Comparison of ENCODE assay signal across 8 mouse cellular contexts in genomic region chr7:24377091-24377865, GRCm38 (mm10). TPM values are rescaled to one million over a fixed set of nuclear protein-coding genes. Genes with fewer than 3 reads are reported as not detected.
DNase-seq lines count a peak whose midpoint lies in the region; ATAC-seq and TF ChIP-seq lines count a peak whose summit lies in the region.
"Had no signal": no experiment of that assay in that cellular context is flagged by ENCODE, and none has a peak within 500 bp of the region (broad histone marks: within the 10 kb centered on the region; RNA-seq: fewer than 3 reads in every experiment).

No protein-coding gene starts in this region.

- peak overlapping the region; percentile 70 for H3K4me3 ChIP-seq in G1E (ENCODE audit: low read depth, low read length)
- peak overlapping the region; percentile 24 for H3K4me3 ChIP-seq in embryonic facial prominence, embryonic 14.5 days (ENCODE audit: low read depth, low read length)
- peak overlapping the region; percentile 28 to 66 for H3K4me3 ChIP-seq in liver, embryonic 14.5 days (ENCODE audit: insufficient read depth in 1 of 2, low read depth in 2 of 2, low read length in 2 of 2)
- H3K4me3 ChIP-seq in neural tube, embryonic 12.5 days, result peak overlapping the region; percentile 26

- H3K4me2 ChIP-seq in embryonic facial prominence, embryonic 14.5 days (ENCODE audit: low read depth, low read length), result peak overlapping the region; percentile 63
- H3K4me2 ChIP-seq in liver, embryonic 14.5 days (ENCODE audit: low read depth), result peak overlapping the region; percentile 100
- peak overlapping the region; percentile 57 for H3K4me2 ChIP-seq in neural tube, embryonic 12.5 days (replicated peaks)

- ATAC-seq in G1E (ENCODE audit: extremely low read depth, insufficient number of reproducible peaks, low FRiP score, poor library complexity, severe bottlenecking), result peak; percentile 92
- peak; percentile 64; the same call in 1 of the 2 replicates for ATAC-seq in embryonic facial prominence, embryonic 14.5 days (ENCODE audit: low read depth)
- peak; percentile 96 for ATAC-seq in liver, embryonic 14.5 days (ENCODE audit: insufficient read depth)
- peak; percentile 41 for ATAC-seq in neural tube, embryonic 12.5 days (ENCODE audit: low FRiP score, low read depth)

- TF ChIP-seq CTCF in G1E (IDR thresholded peaks at IDR 0.05; ENCODE audit: low read depth, low read length), result no peak
- TF ChIP-seq CTCF in liver, embryonic 14.5 days (IDR thresholded peaks at IDR 0.05; ENCODE audit: low read depth), result peak; percentile 91

- no peaks in the 10 kb centered on the region for H3K9me3 ChIP-seq in G1E (replicated peaks)
- H3K9me3 ChIP-seq in embryonic facial prominence, embryonic 14.5 days (ENCODE audit: control insufficient read depth, low read length), result no peaks in the 10 kb centered on the region
- no peaks in the 10 kb centered on the region for H3K9me3 ChIP-seq in liver, embryonic 14.5 days (ENCODE audit: control insufficient read depth, low read length)
- H3K9me3 ChIP-seq in neural tube, embryonic 12.5 days, result no peaks in the 10 kb centered on the region

- peak; percentile 99 for TF ChIP-seq EP300 in liver, embryonic 14.5 days (IDR thresholded peaks at IDR 0.05; ENCODE audit: low read depth)

- peak overlapping the region; percentile 20; the same call in 1 of the 2 replicates for H3K9ac ChIP-seq in embryonic facial prominence, embryonic 14.5 days (ENCODE audit: low read depth, low read length)
- H3K9ac ChIP-seq in liver, embryonic 14.5 days (replicated peaks), result peak overlapping the region; percentile 95
- H3K9ac ChIP-seq in neural tube, embryonic 12.5 days, result peak overlapping the region; percentile 44; the same call in 1 of the 2 replicates

- intact Hi-C loops in heart, postnatal 14 days (cut with DNase I), result no loop called here

- peak; percentile 86 for DNase-seq in G1E (ENCODE audit: low spot score)
- peak; percentile 74 for DNase-seq in adrenal gland, postnatal 14 days
- DNase-seq in embryonic facial prominence, embryonic 14.5 days (ENCODE audit: low spot score), result peak; percentile 56
- DNase-seq in heart, postnatal 14 days, result peak; percentile 39 to 49
- peak; percentile 96 to 97 (median 96) for DNase-seq in liver, embryonic 14.5 days (ENCODE audit: low read depth in 3 of 3, low spot score in 3 of 3)
- DNase-seq in frontal cortex, adult 2 months (ENCODE audit: extremely low spot score in 1 of 2, low spot score in 1 of 2), result no peak

- H3K4me1 ChIP-seq in G1E (ENCODE audit: insufficient read depth, low read depth, low read length), result peaks cover 84% of the 10 kb centered on the region
- peaks cover 16% of the 10 kb centered on the region for H3K4me1 ChIP-seq in embryonic facial prominence, embryonic 14.5 days (ENCODE audit: control insufficient read depth, insufficient read depth, low read length)
- H3K4me1 ChIP-seq in liver, embryonic 14.5 days (replicated peaks; ENCODE audit: control insufficient read depth in 2 of 2, insufficient read depth in 2 of 2, low read length in 1 of 2), result peaks cover 60 to 77% of the 10 kb centered on the region in 2 experiments
- H3K4me1 ChIP-seq in neural tube, embryonic 12.5 days, result peaks cover 26% of the 10 kb centered on the region

- WGBS in embryonic facial prominence, embryonic 14.5 days, result 8% methylated on average over 19 of the region's 49 CpGs
- WGBS in liver, embryonic 14.5 days (ENCODE audit: insufficient replicate concordance), result 9% methylated on average over 49 of the region's 49 CpGs
- 7% methylated on average over 49 of the region's 49 CpGs for WGBS in neural tube, embryonic 12.5 days

- peak overlapping the region; percentile 33; the same call in 1 of the 2 replicates for H3K27ac ChIP-seq in embryonic facial prominence, embryonic 14.5 days (replicated peaks; ENCODE audit: low read depth, low read length)
- H3K27ac ChIP-seq in liver, embryonic 14.5 days, result peak overlapping the region; percentile 100
- no peak overlapping the region for H3K27ac ChIP-seq in neural tube, embryonic 12.5 days

- peaks cover 92% of the 10 kb centered on the region for H3K36me3 ChIP-seq in G1E (replicated peaks)
- H3K36me3 ChIP-seq in embryonic facial prominence, embryonic 14.5 days (ENCODE audit: control insufficient read depth, insufficient read depth, low read length), result no peaks in the 10 kb centered on the region
- peaks cover 91% of the 10 kb centered on the region for H3K36me3 ChIP-seq in liver, embryonic 14.5 days (replicated peaks; ENCODE audit: control insufficient read depth, insufficient read depth, low read depth)
- H3K36me3 ChIP-seq in neural tube, embryonic 12.5 days, result no peaks in the 10 kb centered on the region

- H3K27me3 ChIP-seq in G1E (ENCODE audit: insufficient read depth, low read length), result no peaks in the 10 kb centered on the region
- H3K27me3 ChIP-seq in embryonic facial prominence, embryonic 14.5 days (replicated peaks; ENCODE audit: control insufficient read depth, insufficient read depth, low read length), result peaks cover 7% of the 10 kb centered on the region; the same call in 1 of the 2 replicates
- no peaks in the 10 kb centered on the region for H3K27me3 ChIP-seq in liver, embryonic 14.5 days (ENCODE audit: control insufficient read depth, insufficient read depth, low read length)
- no peaks in the 10 kb centered on the region for H3K27me3 ChIP-seq in neural tube, embryonic 12.5 days (replicated peaks)

RNA-seq across cellular contexts. Expression of gene Kcnn4, which starts 7.2 kb away (rescaled TPM):
- total RNA-seq in G1E (2014; fragmentation: Nextera tagmentation) (14.0 and 40.3 TPM in 2 replicates), G1E (2017) (20.4 and 22.9 TPM in 2 replicates)
- polyA plus RNA-seq in G1E (2012), result 66.2 and 70.4 TPM in 2 replicates
- total RNA-seq in adrenal gland, postnatal 14 days (2021), result 4.9 and 7.3 TPM in 2 replicates
- 4.1 and 5.8 TPM in 2 replicates for polyA plus RNA-seq in embryonic facial prominence, embryonic 14.5 days (2014; fragmentation: Nextera tagmentation; extraction: Ambion mirVana)
- 1 to 10 TPM; 1.0 to 3.3 TPM for total RNA-seq in heart, postnatal 14 days (2021)
- polyA plus RNA-seq in liver, embryonic 14.5 days (2012; rRNA removed), result 112 and 113 TPM in 2 replicates
- polyA plus RNA-seq in liver, embryonic 14.5 days (2014; fragmentation: Nextera tagmentation; extraction: Ambion mirVana), result 90.2 and 112 TPM in 2 replicates
- 1.7 and 2.3 TPM in 2 replicates for polyA plus RNA-seq in neural tube, embryonic 12.5 days (2016; fragmentation: Nextera tagmentation; extraction: Ambion mirVana)
- 2.4 and 3.0 TPM in 2 replicates for polyA plus RNA-seq in frontal cortex, adult 2 months (2012; rRNA removed)

RNA-seq across cellular contexts. Expression of gene Smg9, which starts 22.1 kb away (rescaled TPM):
- total RNA-seq in G1E (2014; fragmentation: Nextera tagmentation) (21.7 and 77.3 TPM in 2 replicates), G1E (2017) (16.1 and 19.1 TPM in 2 replicates)
- polyA plus RNA-seq in G1E (2012), result 61.5 and 67.4 TPM in 2 replicates
- total RNA-seq in adrenal gland, postnatal 14 days (2021), result 17.3 and 26.7 TPM in 2 replicates
- 17.6 and 19.9 TPM in 2 replicates for polyA plus RNA-seq in embryonic facial prominence, embryonic 14.5 days (2014; fragmentation: Nextera tagmentation; extraction: Ambion mirVana)
- 10 to 100 TPM in 1 of 2 experiments, 1 to 10 TPM in 1; 9.4 to 10.2 TPM for total RNA-seq in heart, postnatal 14 days (2021)
- polyA plus RNA-seq in liver, embryonic 14.5 days (2012; rRNA removed), result 20.6 and 22.2 TPM in 2 replicates
- polyA plus RNA-seq in liver, embryonic 14.5 days (2014; fragmentation: Nextera tagmentation; extraction: Ambion mirVana), result 11.2 and 11.8 TPM in 2 replicates
- polyA plus RNA-seq in neural tube, embryonic 12.5 days (2016; fragmentation: Nextera tagmentation; extraction: Ambion mirVana), result 29.7 and 30.6 TPM in 2 replicates
- polyA plus RNA-seq in frontal cortex, adult 2 months (2012; rRNA removed), result 78.1 and 90.1 TPM in 2 replicates

RNA-seq across cellular contexts. Expression of gene Lypd5, which starts 28.3 kb away (rescaled TPM):
- total RNA-seq in G1E (2014; fragmentation: Nextera tagmentation) (not detected in 2 replicates), G1E (2017) (not detected in 2 replicates)
- not detected in 2 replicates for polyA plus RNA-seq in G1E (2012)
- total RNA-seq in adrenal gland, postnatal 14 days (2021), result not detected in 2 replicates
- 2.4 and 4.9 TPM in 2 replicates for polyA plus RNA-seq in embryonic facial prominence, embryonic 14.5 days (2014; fragmentation: Nextera tagmentation; extraction: Ambion mirVana)
- not detected for total RNA-seq in heart, postnatal 14 days (2021)
- polyA plus RNA-seq in liver, embryonic 14.5 days (2012; rRNA removed), result not detected in 2 replicates
- polyA plus RNA-seq in liver, embryonic 14.5 days (2014; fragmentation: Nextera tagmentation; extraction: Ambion mirVana), result not detected in 2 replicates
- polyA plus RNA-seq in neural tube, embryonic 12.5 days (2016; fragmentation: Nextera tagmentation; extraction: Ambion mirVana), result not detected in 2 replicates
- 0.04 TPM in 1 of 2 replicates, not detected in the other for polyA plus RNA-seq in frontal cortex, adult 2 months (2012; rRNA removed)
- total RNA-seq: hematopoietic stem cell, adult 5-6 weeks had no signal

RNA-seq across cellular contexts. Expression of gene Tescl, which starts 43.5 kb away (rescaled TPM):
- total RNA-seq in G1E (2014; fragmentation: Nextera tagmentation), result not detected in 2 replicates
- not detected in 2 replicates for total RNA-seq in G1E (2017)
- polyA plus RNA-seq in G1E (2012), result not detected in 2 replicates
- total RNA-seq in adrenal gland, postnatal 14 days (2021), result not detected in 2 replicates
- polyA plus RNA-seq in embryonic facial prominence, embryonic 14.5 days (2014; fragmentation: Nextera tagmentation; extraction: Ambion mirVana), result not detected in 2 replicates
- not detected for total RNA-seq in heart, postnatal 14 days (2021)
- 0.11 TPM in 1 of 2 replicates, not detected in the other for polyA plus RNA-seq in liver, embryonic 14.5 days (2012; rRNA removed)
- not detected in 2 replicates for polyA plus RNA-seq in liver, embryonic 14.5 days (2014; fragmentation: Nextera tagmentation; extraction: Ambion mirVana)
- not detected in 2 replicates for polyA plus RNA-seq in neural tube, embryonic 12.5 days (2016; fragmentation: Nextera tagmentation; extraction: Ambion mirVana)
- polyA plus RNA-seq in frontal cortex, adult 2 months (2012; rRNA removed), result not detected in 2 replicates
- total RNA-seq: hematopoietic stem cell, adult 5-6 weeks had no signal

Comparison
In these comparisons a context has a peak if more than half of its experiments do, and no peak if none do; other contexts are left out.
1. ATAC-seq: peak in every context shown above with its lines; median percentile 96 in liver, embryonic 14.5 days; 92 in G1E; 64 in embryonic facial prominence, embryonic 14.5 days; 41 in neural tube, embryonic 12.5 days.
2. DNase-seq: peak in G1E (single experiment), adrenal gland, postnatal 14 days (single experiment), embryonic facial prominence, embryonic 14.5 days (single experiment), heart, postnatal 14 days (2 of 2) and liver, embryonic 14.5 days (3 of 3); none in frontal cortex, adult 2 months (0 of 2).
3. H3K9ac ChIP-seq: peak in every context shown above with its lines; median percentile 95 in liver, embryonic 14.5 days; 44 in neural tube, embryonic 12.5 days; 20 in embryonic facial prominence, embryonic 14.5 days.
4. Peak in every context shown above with its lines, with median percentiles within 50 percentile points of each other: H3K4me3 ChIP-seq and H3K4me2 ChIP-seq.